Mouse (Mus musculus) CH12.LX (cell line): ENCODE data around the gene Jsrp1. TPM values are rescaled to one million over a fixed set of nuclear protein-coding genes. Genes with fewer than 3 reads are reported as not detected.

Experiments
- DNase-seq: peaks from one replicate; pipeline ENCODE4 v3.0.0-alpha.2; 2013; ENCODE audit errors: extremely low read depth
- H3K27ac ChIP-seq: 2 replicates; pipeline ENCODE4 v1.5.1; 2012; ENCODE audit warnings: low read depth, mild to moderate bottlenecking, control low read depth, moderate library complexity; ENCODE audit not compliant: insufficient read depth
- H3K27me3 ChIP-seq: replicated peaks from 2 replicates; pipeline ENCODE3; 2012; ENCODE audit warnings: inconsistent platforms
- H3K36me3 ChIP-seq, 2 experiments: replicated peaks in 1 of 2; 2 replicates each; pipeline versions ENCODE3 to v1.6.1; 2012; ENCODE audit warnings: inconsistent platforms in 1 of 2, low read length in 1 of 2, mild to moderate bottlenecking in 1 of 2, mixed read lengths in 1 of 2, moderate library complexity in 1 of 2; ENCODE audit not compliant: control insufficient read depth in 1 of 2, insufficient read depth in 1 of 2
- H3K4me1 ChIP-seq, 2 experiments: 2 replicates each; pipeline ENCODE4 v1.6.1; 2012; ENCODE audit warnings: inconsistent platforms in 1 of 2, moderate library complexity in 1 of 2; ENCODE audit not compliant: insufficient read depth in 2 of 2, control insufficient read depth in 1 of 2
- H3K4me2 ChIP-seq: 2 replicates; pipeline ENCODE4 v1.6.1; 2012; ENCODE audit warnings: low read depth, mild to moderate bottlenecking, control low read depth; ENCODE audit not compliant: poor library complexity, insufficient read depth, severe bottlenecking
- H3K4me3 ChIP-seq, 3 experiments: fragments of 150-350 bp in 1 of 3; sonication (generic) in 1 of 3; replicated peaks in 1 of 3; 2 replicates each; pipeline versions ENCODE3 to v1.5.1; 2011 to 2012; ENCODE audit warnings: low read depth in 2 of 3, low read length in 2 of 3, mild to moderate bottlenecking in 2 of 3, moderate library complexity in 2 of 3, control low read depth in 1 of 3, improper control_type of control experiment in 1 of 3, inconsistent platforms in 1 of 3, mixed read lengths in 1 of 3; ENCODE audit not compliant: poor library complexity in 1 of 3
- H3K79me2 ChIP-seq: replicated peaks from 2 replicates; pipeline ENCODE4 v1.6.1; 2012; ENCODE audit warnings: mild to moderate bottlenecking, moderate library complexity; ENCODE audit not compliant: control insufficient read depth, poor library complexity, insufficient read depth, severe bottlenecking; ENCODE audit errors: extremely low read depth
- H3K9ac ChIP-seq: 2 replicates; pipeline ENCODE4 v1.6.1; 2012; ENCODE audit warnings: low read depth, mild to moderate bottlenecking, control low read depth, moderate library complexity; ENCODE audit not compliant: insufficient read depth
- H3K9me3 ChIP-seq: replicated peaks from 2 replicates; pipeline ENCODE3; 2012; ENCODE audit warnings: low read length, inconsistent platforms, mixed read lengths
- CHD1 ChIP-seq: IDR thresholded peaks from 2 replicates; pipeline ENCODE4 v1.6.1; 2012; ENCODE audit warnings: low read depth, low read length, improper control_type of control experiment, inconsistent platforms
- CHD2 ChIP-seq: IDR thresholded peaks from 2 replicates; pipeline ENCODE4 v1.6.1; 2011; ENCODE audit warnings: low read length, improper control_type of control experiment
- E2F4 ChIP-seq: IDR thresholded peaks from 2 replicates; pipeline ENCODE4 v1.6.1; 2011; ENCODE audit warnings: low read depth, low read length, improper control_type of control experiment; ENCODE audit not compliant: insufficient replicate concordance
- ELF1 ChIP-seq: IDR thresholded peaks from 2 replicates; pipeline ENCODE4 v1.6.1; 2014; ENCODE audit warnings: low read depth, mild to moderate bottlenecking, inconsistent platforms, low read length, improper control_type of control experiment
- ETS1 ChIP-seq: conservative IDR thresholded peaks from 2 replicates; pipeline ENCODE4 v1.6.1; 2012; ENCODE audit warnings: low read depth, mild to moderate bottlenecking, inconsistent platforms, low read length, improper control_type of control experiment, moderate library complexity
- GABPA ChIP-seq: IDR thresholded peaks from 2 replicates; pipeline ENCODE4 v1.6.1; 2012; ENCODE audit warnings: low read depth, low read length, improper control_type of control experiment, inconsistent platforms; ENCODE audit not compliant: insufficient replicate concordance
- KAT2A ChIP-seq: IDR thresholded peaks from 2 replicates; pipeline ENCODE4 v1.6.1; 2012; ENCODE audit warnings: low read length, improper control_type of control experiment, inconsistent platforms; ENCODE audit not compliant: insufficient replicate concordance
- MAZ ChIP-seq: IDR thresholded peaks from 2 replicates; pipeline ENCODE4 v1.6.1; 2012; ENCODE audit warnings: low read depth, mild to moderate bottlenecking, inconsistent platforms, low read length, improper control_type of control experiment, moderate library complexity
- MYC ChIP-seq: IDR thresholded peaks from 2 replicates; pipeline ENCODE4 v1.6.1; 2011; ENCODE audit warnings: low read depth, mild to moderate bottlenecking, improper control_type of control experiment, low read length
- NELFE ChIP-seq: IDR thresholded peaks from 2 replicates; pipeline ENCODE4 v1.6.1; 2011; ENCODE audit warnings: low read depth, low read length, improper control_type of control experiment
- NRF1 ChIP-seq: IDR thresholded peaks from 2 replicates; pipeline ENCODE4 v1.6.1; 2014; ENCODE audit warnings: low read depth, mild to moderate bottlenecking, inconsistent platforms, low read length, improper control_type of control experiment, moderate library complexity
- PAX5 ChIP-seq: IDR thresholded peaks from 2 replicates; pipeline ENCODE4 v1.6.1; 2012; ENCODE audit warnings: low read length, inconsistent platforms, mixed read lengths
- RAD21 ChIP-seq: IDR thresholded peaks from 2 replicates; pipeline ENCODE4 v1.6.1; 2011; ENCODE audit warnings: low read depth, mild to moderate bottlenecking, low read length, improper control_type of control experiment, moderate library complexity
- SIN3A ChIP-seq: IDR thresholded peaks from 2 replicates; pipeline ENCODE4 v1.6.1; 2012; ENCODE audit warnings: low read length, improper control_type of control experiment, inconsistent platforms
- TCF12 ChIP-seq: IDR thresholded peaks from 2 replicates; pipeline ENCODE4 v1.6.1; 2014; ENCODE audit warnings: low read depth, mild to moderate bottlenecking, inconsistent platforms, low read length, improper control_type of control experiment
- UBTF ChIP-seq: IDR thresholded peaks from 2 replicates; pipeline ENCODE4 v1.6.1; 2012; ENCODE audit warnings: low read depth, mild to moderate bottlenecking, inconsistent platforms, low read length, improper control_type of control experiment, moderate library complexity
- USF2 ChIP-seq: conservative IDR thresholded peaks from 2 replicates; pipeline ENCODE4 v1.6.1; 2011; ENCODE audit warnings: low read depth, low read length, improper control_type of control experiment
- ZC3H11A ChIP-seq: IDR thresholded peaks from 2 replicates; pipeline ENCODE4 v1.6.1; 2012; ENCODE audit warnings: low read depth, mild to moderate bottlenecking, inconsistent platforms, low read length, improper control_type of control experiment
- ZKSCAN1 ChIP-seq: IDR thresholded peaks from 2 replicates; pipeline ENCODE4 v1.6.1; 2012; ENCODE audit warnings: low read depth, inconsistent platforms, low read length, improper control_type of control experiment, borderline replicate concordance
- dilution Hi-C: fragments of 300-500 bp; cut with MboI; formaldehyde crosslinking; loops from 2 replicates; pipeline ENCODE4 v1.14.3; 2020; ENCODE audit warnings: low sequenced_read_pairs; ENCODE audit not compliant: extremely low pct_unique_long_range_greater_than_20kb, extremely low pct_ligation_motif_present
- in situ Hi-C: fragments of 300-500 bp; cut with MboI; formaldehyde crosslinking; loops from 3 replicates; pipeline ENCODE4 v1.14.3; 2019; ENCODE audit warnings: low sequenced_read_pairs, low pct_ligation_motif_present, low pct_unique_long_range_greater_than_20kb, mixed read lengths
- polyA plus RNA-seq: library from polyadenylated mRNA; unstranded; fragments of >175 nt; gene quantifications from 2 replicates; pipeline ENCODE4 v1.2.1, GENCODE M21; 2012; ENCODE audit warnings: low read depth; ENCODE audit not compliant: insufficient read length
- total RNA-seq, 2 experiments: library from RNA; depleted of rRNA; stranded (reverse); fragments of 300-350 nt in 1 of 2; fragments of >200 nt in 1 of 2; gene quantifications; 2 replicates each; pipeline ENCODE4 v1.2.3; 2012 to 2014

Jsrp1 gene
- total and polyA plus RNA-seq, 3 experiments = 0.35 to 1.1 (median 0.72) TPM

DNA sequence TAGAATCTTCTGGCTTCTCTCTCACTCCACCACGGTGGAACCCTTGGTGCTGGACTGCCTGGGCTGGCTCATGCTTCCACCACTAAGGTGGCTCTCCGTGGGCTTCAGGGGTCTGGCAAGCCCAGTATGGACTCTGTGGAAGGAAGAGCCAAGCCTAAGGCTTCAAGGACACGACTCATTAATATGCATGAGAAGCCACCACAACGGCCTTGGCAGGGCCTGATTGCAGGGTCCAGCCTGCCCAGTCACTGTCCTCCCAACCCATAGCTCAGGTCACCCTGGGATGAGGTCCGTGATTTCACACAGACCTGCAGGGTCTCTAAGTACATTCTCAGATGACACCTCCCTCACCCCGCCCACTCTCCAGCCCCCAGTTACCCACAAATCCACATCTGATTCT lies 26.6 kb upstream of the Jsrp1 start:
- Histone ChIP-seq H3K36me3 (peaks cover 0 to 2% of the 10 kb centered on the region in 2 experiments), H3K27me3 (peaks cover 42% of the 10 kb centered on the region), H3K27ac (no peak overlapping the region), H3K4me3 (no peak overlapping the region), H3K4me1 (peaks cover 0 to 12% of the 10 kb centered on the region in 2 experiments; a peak in 2 of 4 replicates), H3K9ac (no peak overlapping the region), H3K79me2 (no peaks in the 10 kb centered on the region), H3K9me3 (no peaks in the 10 kb centered on the region), H3K4me2 (no peak overlapping the region)
- DNase-seq = no peak
- dilution Hi-C loops (no loop called here), in situ Hi-C loops (no loop called here)
- TF ChIP-seq UBTF (no peak), USF2 (no peak), SIN3A (no peak), ZKSCAN1 (no peak)

- Histone ChIP-seq H3K27ac (no peak overlapping the region), H3K4me2 (no peak overlapping the region), H3K36me3 (peaks cover 0 to 2% of the 10 kb centered on the region in 2 experiments), H3K79me2 (no peaks in the 10 kb centered on the region), H3K9ac (no peak overlapping the region), H3K4me1 (peaks cover 0 to 12% of the 10 kb centered on the region in 2 experiments; a peak in 2 of 4 replicates), H3K4me3 (no peak overlapping the region), H3K27me3 (peaks cover 29% of the 10 kb centered on the region), H3K9me3 (no peaks in the 10 kb centered on the region)
- in situ Hi-C loops (no loop called here), dilution Hi-C loops (no loop called here)
- no peak for DNase-seq
- TF ChIP-seq E2F4 = no peak
These were observed 25.1 kb upstream of the Jsrp1 start for GRCm38 (mm10) chr10:80838346-80838912.

GRCm38 (mm10) chr10:80837827-80838226 lies 24.5 kb upstream of the Jsrp1 start:
- peaks cover 0 to 2% of the 10 kb centered on the region in 2 experiments for H3K36me3 ChIP-seq
- TF ChIP-seq UBTF (no peak), ELF1 (no peak), ETS1 (no peak), CHD1 (no peak), USF2 (no peak), RAD21 (no peak), MYC (no peak), E2F4 (no peak), MAZ (no peak), NELFE (no peak), SIN3A (no peak), GABPA (no peak), ZC3H11A (no peak), TCF12 (no peak), KAT2A (no peak), NRF1 (no peak), CHD2 (no peak), PAX5 (no peak)
- TF ChIP-seq, all 38 proteins: peak for 0
- Histone ChIP-seq H3K9ac (no peak overlapping the region), H3K27ac (no peak overlapping the region), H3K79me2 (no peaks in the 10 kb centered on the region), H3K4me3 (no peak overlapping the region), H3K9me3 (no peaks in the 10 kb centered on the region), H3K4me1 (peaks cover 0 to 12% of the 10 kb centered on the region in 2 experiments; a peak in 2 of 4 replicates), H3K27me3 (peaks cover 23% of the 10 kb centered on the region), H3K4me2 (no peak overlapping the region)
- dilution Hi-C loops = no loop called here
- no peak for DNase-seq
- in situ Hi-C loops = no loop called here
